Mouse (Mus musculus): ENCODE data around the gene Gcnt4. TPM values are rescaled to one million over a fixed set of nuclear protein-coding genes. Genes with fewer than 3 reads are reported as not detected.

The Gcnt4 gene
- total and polyA plus RNA-seq, 3 experiments, result not detected

DNA sequence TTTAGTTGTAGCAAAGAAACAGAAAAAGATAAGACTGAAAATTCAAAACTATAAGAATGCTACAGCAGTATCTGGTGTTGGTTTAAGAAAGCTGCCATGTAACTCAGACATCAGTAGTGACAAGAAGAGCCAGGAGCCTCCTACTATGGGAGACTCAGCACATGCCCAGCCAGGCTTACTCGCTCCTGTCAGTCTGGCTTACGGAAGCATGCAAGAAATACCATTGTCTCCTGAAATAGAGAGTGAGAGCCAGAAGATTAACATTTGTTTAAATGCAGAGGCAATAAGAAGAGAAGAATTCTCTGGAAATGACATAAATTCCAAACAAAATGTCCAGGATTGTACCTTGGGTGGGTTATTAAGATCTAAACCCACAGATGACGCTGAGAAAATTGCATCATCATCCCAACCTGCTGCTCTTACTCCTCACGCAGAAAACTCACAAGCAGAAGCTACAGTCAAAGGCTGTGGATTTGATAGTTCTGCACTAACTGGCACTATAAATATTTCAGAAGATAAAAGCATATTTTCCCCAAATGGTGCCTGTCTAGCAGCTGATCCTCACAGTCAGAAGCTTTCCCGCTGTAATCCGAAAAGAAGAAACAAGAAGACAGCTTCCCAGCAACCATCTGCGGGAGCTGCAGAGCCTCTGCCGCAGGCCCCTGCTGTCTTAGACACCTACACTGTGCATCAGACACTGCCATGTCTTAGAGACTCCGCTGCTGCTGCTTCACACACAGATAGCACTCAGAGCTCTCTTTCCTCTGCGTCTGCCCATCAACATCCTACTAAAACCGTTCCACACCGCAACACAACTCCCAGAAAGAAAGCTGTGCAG is 46.0 kb upstream of the Gcnt4 start:
- Histone ChIP-seq H3K27ac (ENCODE audit: insufficient read depth, low read depth) (no peak overlapping the region), H3K27me3 (replicated peaks) (no peaks in the 10 kb centered on the region), H3K9me3 (replicated peaks; ENCODE audit: low read length) (no peaks in the 10 kb centered on the region), H3K4me1 (ENCODE audit: control insufficient read depth in 1 of 2, insufficient read depth in 2 of 2) (no peaks in the 10 kb centered on the region), H3K4me3 (replicated peaks in 1 of 3; ENCODE audit: low read depth in 2 of 3, low read length in 2 of 3, poor library complexity in 1 of 3) (no peak overlapping the region), H3K4me2 (ENCODE audit: insufficient read depth, low read depth, poor library complexity, severe bottlenecking) (no peak overlapping the region), H3K36me3 (replicated peaks in 1 of 2; ENCODE audit: control insufficient read depth in 1 of 2, insufficient read depth in 1 of 2, low read length in 1 of 2) (no peaks in the 10 kb centered on the region), H3K9ac (ENCODE audit: insufficient read depth, low read depth) (no peak overlapping the region), H3K79me2 (replicated peaks; ENCODE audit: control insufficient read depth, extremely low read depth, insufficient read depth, poor library complexity, severe bottlenecking) (no peaks in the 10 kb centered on the region)
- dilution Hi-C loops (cut with MboI; ENCODE audit: extremely low pct_ligation_motif_present, extremely low pct_unique_long_range_greater_than_20kb, low sequenced_read_pairs) (no loop called here), in situ Hi-C loops (cut with MboI; ENCODE audit: low pct_ligation_motif_present, low pct_unique_long_range_greater_than_20kb, low sequenced_read_pairs) (no loop called here)
- no peak for TF ChIP-seq RAD21 (IDR thresholded peaks at IDR 0.05; ENCODE audit: low read depth, low read length)
- TF ChIP-seq ZC3H11A (IDR thresholded peaks at IDR 0.05; ENCODE audit: low read depth, low read length), result no peak
- TF ChIP-seq ZKSCAN1 (IDR thresholded peaks at IDR 0.05; ENCODE audit: borderline replicate concordance, low read depth, low read length), result no peak
- no peak for TF ChIP-seq TCF12 (IDR thresholded peaks at IDR 0.05; ENCODE audit: low read depth, low read length)
- TF ChIP-seq ETS1 (conservative IDR thresholded peaks at IDR 0.05; ENCODE audit: low read depth, low read length), result no peak
- no peak for TF ChIP-seq ZMIZ1 (IDR thresholded peaks at IDR 0.05; ENCODE audit: low read depth, low read length)
- DNase-seq (ENCODE audit: extremely low read depth), result no peak

DNA sequence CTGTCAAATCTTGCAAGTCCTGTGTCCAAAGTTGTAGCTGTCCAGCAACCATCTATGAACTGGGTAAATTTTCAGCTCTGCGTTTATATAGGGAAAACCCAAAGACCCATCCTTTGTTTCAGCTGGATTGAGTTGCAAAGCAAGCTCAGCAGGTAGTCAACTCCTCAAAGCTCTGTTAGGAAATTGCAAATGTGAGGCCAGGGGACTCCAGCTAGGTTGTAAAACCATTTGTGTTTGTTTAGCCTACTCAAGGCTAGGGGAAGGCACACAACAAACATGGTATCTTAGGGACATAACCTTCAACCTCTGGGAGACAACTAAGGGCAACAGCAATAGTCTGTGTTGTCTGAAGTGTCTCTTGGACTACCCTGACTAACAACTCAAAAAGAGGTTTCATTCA is 40.0 kb upstream of the Gcnt4 start:
- no peak for DNase-seq (ENCODE audit: extremely low read depth)
- Histone ChIP-seq H3K4me1 (ENCODE audit: control insufficient read depth in 1 of 2, insufficient read depth in 2 of 2) (no peaks in the 10 kb centered on the region), H3K27ac (ENCODE audit: insufficient read depth, low read depth) (no peak overlapping the region), H3K4me3 (replicated peaks in 1 of 3; ENCODE audit: low read depth in 2 of 3, low read length in 2 of 3, poor library complexity in 1 of 3) (no peak overlapping the region), H3K27me3 (replicated peaks) (no peaks in the 10 kb centered on the region), H3K9ac (ENCODE audit: insufficient read depth, low read depth) (no peak overlapping the region), H3K79me2 (replicated peaks; ENCODE audit: control insufficient read depth, extremely low read depth, insufficient read depth, poor library complexity, severe bottlenecking) (no peaks in the 10 kb centered on the region), H3K9me3 (replicated peaks; ENCODE audit: low read length) (no peaks in the 10 kb centered on the region), H3K36me3 (replicated peaks in 1 of 2; ENCODE audit: control insufficient read depth in 1 of 2, insufficient read depth in 1 of 2, low read length in 1 of 2) (no peaks in the 10 kb centered on the region), H3K4me2 (ENCODE audit: insufficient read depth, low read depth, poor library complexity, severe bottlenecking) (no peak overlapping the region)
- dilution Hi-C loops (cut with MboI; ENCODE audit: extremely low pct_ligation_motif_present, extremely low pct_unique_long_range_greater_than_20kb, low sequenced_read_pairs) (no loop called here), in situ Hi-C loops (cut with MboI; ENCODE audit: low pct_ligation_motif_present, low pct_unique_long_range_greater_than_20kb, low sequenced_read_pairs) (no loop called here)
- TF ChIP-seq RAD21 (IDR thresholded peaks at IDR 0.05; ENCODE audit: low read depth, low read length), result no peak
- no peak for TF ChIP-seq IRF4 (IDR thresholded peaks at IDR 0.05; ENCODE audit: low read depth, low read length)
- TF ChIP-seq CHD2 (IDR thresholded peaks at IDR 0.05; ENCODE audit: low read length), result no peak
- TF ChIP-seq E2F4 (IDR thresholded peaks at IDR 0.05; ENCODE audit: insufficient replicate concordance, low read depth, low read length), result no peak
- TF ChIP-seq PAX5 (IDR thresholded peaks at IDR 0.05; ENCODE audit: low read length), result no peak

DNA sequence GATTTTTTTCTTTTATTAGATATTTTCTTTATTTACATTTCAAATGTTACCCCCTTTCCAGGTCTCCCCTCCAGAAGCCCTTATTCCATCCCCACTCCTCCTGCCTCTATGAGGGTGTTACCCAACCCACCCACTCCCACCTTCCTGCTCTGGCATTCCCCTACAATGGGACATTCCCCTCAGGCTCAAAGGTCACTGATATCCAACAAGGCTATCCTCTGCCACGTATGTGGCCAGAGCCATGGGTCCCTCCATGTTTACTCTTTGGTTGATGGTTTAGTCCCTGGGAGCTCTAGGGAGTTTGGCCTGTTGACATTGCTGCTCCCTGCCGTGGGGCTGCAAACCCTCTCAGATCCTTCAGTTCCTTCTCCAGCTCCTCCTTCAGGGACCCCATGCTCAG is 34.5 kb upstream of the Gcnt4 start:
- H3K9me3 ChIP-seq (replicated peaks; ENCODE audit: low read length), result no peaks in the 10 kb centered on the region
- DNase-seq (ENCODE audit: extremely low read depth), result no peak
- no peaks in the 10 kb centered on the region for H3K4me1 ChIP-seq (ENCODE audit: control insufficient read depth in 1 of 2, insufficient read depth in 2 of 2)
- no peaks in the 10 kb centered on the region for H3K36me3 ChIP-seq (replicated peaks in 1 of 2; ENCODE audit: control insufficient read depth in 1 of 2, insufficient read depth in 1 of 2, low read length in 1 of 2)
- no peaks in the 10 kb centered on the region for H3K27me3 ChIP-seq (replicated peaks)
- H3K27ac ChIP-seq (ENCODE audit: insufficient read depth, low read depth), result no peak overlapping the region
- in situ Hi-C loops (cut with MboI; ENCODE audit: low pct_ligation_motif_present, low pct_unique_long_range_greater_than_20kb, low sequenced_read_pairs) (no loop called here), dilution Hi-C loops (cut with MboI; ENCODE audit: extremely low pct_ligation_motif_present, extremely low pct_unique_long_range_greater_than_20kb, low sequenced_read_pairs) (no loop called here)
- no peak overlapping the region for H3K4me3 ChIP-seq (replicated peaks in 1 of 3; ENCODE audit: low read depth in 2 of 3, low read length in 2 of 3, poor library complexity in 1 of 3)
- H3K4me2 ChIP-seq (ENCODE audit: insufficient read depth, low read depth, poor library complexity, severe bottlenecking), result no peak overlapping the region
- TF ChIP-seq MEF2A (IDR thresholded peaks at IDR 0.05; ENCODE audit: borderline replicate concordance, low read depth, low read length) (no peak), UBTF (IDR thresholded peaks at IDR 0.05; ENCODE audit: low read depth, low read length) (no peak), CHD2 (IDR thresholded peaks at IDR 0.05; ENCODE audit: low read length) (no peak), TCF12 (IDR thresholded peaks at IDR 0.05; ENCODE audit: low read depth, low read length) (no peak), ZMIZ1 (IDR thresholded peaks at IDR 0.05; ENCODE audit: low read depth, low read length) (no peak), NRF1 (IDR thresholded peaks at IDR 0.05; ENCODE audit: low read depth, low read length) (no peak), RCOR1 (conservative IDR thresholded peaks at IDR 0.05; ENCODE audit: low read depth, low read length) (no peak)
- no peaks in the 10 kb centered on the region for H3K79me2 ChIP-seq (replicated peaks; ENCODE audit: control insufficient read depth, extremely low read depth, insufficient read depth, poor library complexity, severe bottlenecking)
- no peak overlapping the region for H3K9ac ChIP-seq (ENCODE audit: insufficient read depth, low read depth)

Measured in CH12.LX (cell line).